Mouse (Mus musculus) liver (tissue): Measurements from ENCODE around the gene Atp5d.

ENCODE experiments used
- DNase-seq: peaks from one replicate; pipeline ENCODE4 v3.0.0-alpha.2; 2020; ENCODE audit warnings: mixed read lengths

Gene Atp5d

GRCm38 (mm10) chr10:80117736-80118135 is 20.7 kb upstream of the Atp5d start:
- no peak for DNase-seq

- no peak for DNase-seq
Observed at GRCm38 (mm10) chr10:80118552-80118951, 19.9 kb upstream of the Atp5d start.

- no peak for DNase-seq
Observed at GRCm38 (mm10) chr10:80120146-80120545, 18.3 kb upstream of the Atp5d start.

- DNase-seq, result no peak
Observed at GRCm38 (mm10) chr10:80121639-80122038, 16.8 kb upstream of the Atp5d start.

- DNase-seq, result peak; percentile 79
Observed at GRCm38 (mm10) chr10:80123932-80124562, 14.4 kb upstream of the Atp5d start.

- no peak for DNase-seq
Observed at GRCm38 (mm10) chr10:80127920-80128319, 10.5 kb upstream of the Atp5d start.

GRCm38 (mm10) chr10:80129846-80130245 is 8.6 kb upstream of the Atp5d start:
- DNase-seq, result no peak

GRCm38 (mm10) chr10:80130403-80131031 is 7.9 kb upstream of the Atp5d start:
- DNase-seq, result peak; percentile 22

- peak; percentile 39 for DNase-seq
Observed at GRCm38 (mm10) chr10:80131316-80131951, 7.0 kb upstream of the Atp5d start.

GRCm38 (mm10) chr10:80131952-80132350 is 6.5 kb upstream of the Atp5d start:
- DNase-seq, result peak; percentile 14

GRCm38 (mm10) chr10:80133226-80133849 is 5.1 kb upstream of the Atp5d start:
- DNase-seq, result no peak

GRCm38 (mm10) chr10:80134421-80134820 is 4.0 kb upstream of the Atp5d start:
- DNase-seq, result no peak

GRCm38 (mm10) chr10:80135161-80135560 is 3.3 kb upstream of the Atp5d start:
- no peak for DNase-seq

GRCm38 (mm10) chr10:80135641-80136040 is 2.8 kb upstream of the Atp5d start:
- no peak for DNase-seq

- no peak for DNase-seq
Observed at GRCm38 (mm10) chr10:80136179-80136951, 2.1 kb upstream of the Atp5d start.

GRCm38 (mm10) chr10:80136952-80137625 is 1.3 kb upstream of the Atp5d start:
- DNase-seq, result peak; percentile 48

- DNase-seq, result no peak
Observed at GRCm38 (mm10) chr10:80137626-80138552, 543 bp upstream of the Atp5d start.

GRCm38 (mm10) chr10:80139439-80139775 is 975 bp downstream of the Atp5d start:
- DNase-seq, result no peak

GRCm38 (mm10) chr10:80139975-80140665 is 1.7 kb downstream of the Atp5d start:
- DNase-seq, result no peak

GRCm38 (mm10) chr10:80140666-80141035 is 2.2 kb downstream of the Atp5d start, which contains the start of gene Cbarp:
Gene Cbarp (minus strand): TSS chr10:80140835.
- DNase-seq, result no peak

- DNase-seq, result peak; percentile 97
Observed at GRCm38 (mm10) chr10:80141243-80141642, 2.8 kb downstream of the Atp5d start.
